Mouse (Mus musculus): Measurements from ENCODE around the gene S1pr3. TPM values are rescaled to one million over a fixed set of nuclear protein-coding genes. Genes with fewer than 3 reads are reported as not detected.

S1pr3 gene
- total RNA-seq, 2 experiments from 2014 or later: 14.1 to 14.4 TPM

GRCm38 (mm10) chr13:51404566-51404965 is 3.9 kb upstream of the S1pr3 start:
- DNase-seq (ENCODE audit: low spot score): no peak
- intact Hi-C loops (cut with DNase I): no loop called here

- intact Hi-C loops (cut with DNase I): no loop called here
- no peak for DNase-seq (ENCODE audit: low spot score)
These were observed 2.6 kb upstream of the S1pr3 start for GRCm38 (mm10) chr13:51405731-51406320.

DNA sequence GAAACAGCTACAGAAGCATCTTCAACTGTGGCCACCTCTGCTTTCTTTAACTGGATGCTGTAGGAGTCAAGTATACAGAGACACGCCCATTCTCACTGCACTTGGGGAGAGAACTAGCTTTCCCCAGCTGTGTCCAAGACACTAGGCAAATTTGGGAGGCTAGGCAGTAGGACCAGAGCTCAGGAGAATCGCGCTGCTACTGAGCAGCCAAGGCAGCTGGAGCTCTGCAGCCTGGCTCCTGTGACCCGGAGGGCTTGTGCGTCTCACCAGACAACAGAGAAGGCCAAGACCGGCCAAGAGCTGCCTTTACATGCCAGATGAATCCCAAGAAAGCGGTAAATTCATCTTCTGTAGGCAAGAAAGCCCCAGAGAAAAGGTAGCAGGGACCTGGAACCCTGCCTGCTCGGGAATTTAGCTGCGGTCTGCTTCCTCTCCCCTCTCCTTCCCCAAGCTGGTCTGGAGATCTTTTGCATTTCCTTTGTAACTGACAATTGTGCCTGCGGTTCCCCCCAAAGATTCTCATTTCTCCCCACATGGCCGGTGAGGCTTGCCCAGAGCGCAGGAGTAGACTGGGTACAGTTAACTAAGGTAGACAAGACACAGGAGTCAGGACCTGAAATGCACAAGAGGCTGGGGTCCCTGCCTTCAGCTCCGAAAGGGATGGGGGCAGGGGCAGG is 760 bp upstream of the S1pr3 start:
- DNase-seq (ENCODE audit: low spot score): no peak
- intact Hi-C loops (cut with DNase I): no loop called here

- intact Hi-C loops (cut with DNase I): loop anchor here (10.0 kb wide), 1 partner anchor 115 kb away; no protein-coding TSS in a partner anchor
- no peak for DNase-seq (ENCODE audit: low spot score)
These were observed 1.6 kb downstream of the S1pr3 start for GRCm38 (mm10) chr13:51409936-51410481.

DNA sequence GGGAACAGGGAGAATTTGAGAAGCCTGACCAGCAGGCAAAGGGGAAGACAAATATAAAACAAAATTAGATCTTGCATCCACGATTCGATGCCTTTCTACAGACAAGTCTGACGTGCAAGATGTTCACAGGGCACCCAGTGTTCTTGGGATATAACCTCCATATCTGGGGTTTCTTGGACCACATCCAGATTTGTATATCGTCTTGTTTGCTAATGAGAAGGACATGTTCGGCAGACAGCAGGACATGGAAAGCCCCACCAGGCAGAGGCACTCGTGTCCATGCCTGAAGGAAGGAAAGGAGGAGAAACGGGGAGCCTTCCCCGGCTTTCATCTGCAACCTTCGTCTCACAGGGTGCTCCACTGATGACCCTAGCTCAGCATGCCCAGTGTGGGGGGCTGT is 2.8 kb downstream of the S1pr3 start:
- DNase-seq (ENCODE audit: low spot score): no peak
- intact Hi-C loops (cut with DNase I): loop anchor here (10.0 kb wide), 1 partner anchor 116 kb away; no protein-coding TSS in a partner anchor

GRCm38 (mm10) chr13:51411696-51412430 is 3.4 kb downstream of the S1pr3 start:
- intact Hi-C loops (cut with DNase I): loop anchor here (10.0 kb wide), 1 partner anchor 117 kb away; no protein-coding TSS in a partner anchor
- DNase-seq (ENCODE audit: low spot score): no peak

DNA sequence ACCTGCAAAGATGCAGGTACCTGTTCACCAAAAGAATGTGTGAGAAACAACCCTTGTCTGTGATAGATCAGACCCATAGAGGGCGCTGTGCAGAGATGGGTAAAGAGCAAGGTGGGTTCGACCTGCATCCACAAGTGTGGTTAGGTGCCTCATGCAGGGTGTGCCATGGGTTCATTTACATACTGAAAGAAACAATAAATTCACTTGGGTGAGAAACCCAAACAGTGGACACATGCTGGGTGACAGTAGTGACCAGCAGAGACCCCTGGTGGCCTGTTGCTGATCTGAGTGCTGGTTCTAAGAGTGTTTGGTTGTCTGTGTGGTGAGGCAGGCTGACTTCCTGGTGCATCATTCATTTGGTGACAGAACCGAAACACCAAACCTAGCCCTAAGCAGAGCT is 5.0 kb downstream of the S1pr3 start:
- intact Hi-C loops (cut with DNase I): loop anchor here (10.0 kb wide), 1 partner anchor 119 kb away; no protein-coding TSS in a partner anchor
- DNase-seq (ENCODE audit: low spot score): no peak

- no peak for DNase-seq (ENCODE audit: low spot score)
- intact Hi-C loops (cut with DNase I): loop anchor here (5.0 to 10.0 kb wide), 2 partner anchors 122 to 314 kb away; partner anchors contain the start of gene Spin1
These were observed 8.3 kb downstream of the S1pr3 start for GRCm38 (mm10) chr13:51416727-51417126.

DNA sequence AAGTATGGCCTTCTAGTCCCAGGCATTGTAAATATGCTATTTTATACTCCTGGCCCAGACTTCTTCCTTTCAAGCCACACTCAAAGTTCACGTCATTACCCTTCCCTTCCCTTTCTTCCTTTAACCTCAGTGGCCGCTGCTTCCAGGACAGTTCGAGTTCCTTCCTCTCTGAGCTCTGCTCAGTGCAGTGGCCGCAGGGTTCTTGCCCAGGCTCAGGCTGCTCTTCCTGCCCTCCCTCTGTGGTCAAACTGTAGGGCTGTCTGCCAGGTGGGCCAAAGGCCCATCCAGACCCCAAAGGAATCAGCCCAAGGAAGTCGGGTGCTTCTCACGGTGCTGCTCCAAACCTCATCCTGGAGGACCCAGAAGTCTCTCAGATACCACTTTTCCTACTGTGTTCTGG is 9.4 kb downstream of the S1pr3 start:
- intact Hi-C loops (cut with DNase I): loop anchor here (1.0 to 10.0 kb wide), 5 partner anchors 123 to 468 kb away; partner anchors contain the start of gene Spin1
- peak; percentile 25 for DNase-seq (ENCODE audit: low spot score)

DNA sequence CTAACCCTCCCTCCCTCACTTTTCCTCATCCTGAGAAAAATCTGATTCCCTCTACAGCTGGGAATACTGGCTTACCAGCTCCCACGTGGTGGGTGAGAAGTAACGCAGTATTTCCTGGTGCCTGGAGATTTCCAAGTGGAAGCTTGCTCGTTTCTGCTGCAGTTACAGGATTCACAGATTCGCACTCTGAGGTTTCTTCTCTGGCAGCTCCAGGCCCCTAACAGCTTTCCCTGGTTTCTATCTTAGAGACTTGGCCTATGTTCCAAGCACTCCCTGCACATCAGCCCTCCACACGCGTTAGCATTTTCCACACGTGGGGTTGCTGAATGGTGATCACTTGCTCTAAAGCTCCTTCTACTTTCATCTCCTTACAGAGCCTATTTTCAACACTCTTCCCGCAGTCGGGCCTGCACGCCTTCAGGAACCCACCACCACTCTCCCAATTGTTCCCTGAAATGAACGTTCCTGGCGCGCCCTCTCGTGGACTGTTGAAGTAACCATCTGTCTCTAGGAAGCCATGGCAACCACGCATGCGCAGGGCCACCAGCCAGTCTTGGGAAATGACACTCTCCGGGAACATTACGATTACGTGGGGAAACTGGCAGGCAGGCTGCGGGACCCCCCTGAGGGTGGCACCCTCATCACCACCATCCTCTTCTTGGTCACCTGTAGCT is 10.0 kb downstream of the S1pr3 start:
- intact Hi-C loops (cut with DNase I): loop anchor here (1.0 to 10.0 kb wide), 5 partner anchors 124 to 469 kb away; partner anchors contain the start of gene Spin1
- DNase-seq (ENCODE audit: low spot score): peak; percentile 80

DNA sequence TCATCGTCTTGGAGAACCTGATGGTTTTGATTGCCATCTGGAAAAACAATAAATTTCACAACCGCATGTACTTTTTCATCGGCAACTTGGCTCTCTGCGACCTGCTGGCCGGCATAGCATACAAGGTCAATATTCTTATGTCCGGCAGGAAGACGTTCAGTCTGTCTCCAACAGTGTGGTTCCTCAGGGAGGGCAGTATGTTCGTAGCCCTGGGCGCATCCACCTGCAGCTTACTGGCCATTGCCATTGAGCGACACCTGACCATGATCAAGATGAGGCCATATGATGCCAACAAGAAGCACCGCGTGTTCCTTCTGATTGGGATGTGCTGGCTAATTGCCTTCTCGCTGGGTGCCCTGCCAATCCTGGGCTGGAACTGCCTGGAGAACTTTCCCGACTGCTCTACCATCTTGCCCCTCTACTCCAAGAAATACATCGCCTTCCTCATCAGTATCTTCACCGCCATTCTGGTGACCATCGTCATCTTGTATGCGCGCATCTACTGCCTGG is 10.6 kb downstream of the S1pr3 start:
- intact Hi-C loops (cut with DNase I): loop anchor here (1.0 to 10.0 kb wide), 5 partner anchors 124 to 470 kb away; partner anchors contain the start of gene Spin1
- no peak for DNase-seq (ENCODE audit: low spot score)

GRCm38 (mm10) chr13:51419501-51419900 is 11.1 kb downstream of the S1pr3 start:
- DNase-seq (ENCODE audit: low spot score): no peak
- intact Hi-C loops (cut with DNase I): loop anchor here (2.0 to 10.0 kb wide), 4 partner anchors 125 to 317 kb away; partner anchors contain the start of gene Spin1

- intact Hi-C loops (cut with DNase I): loop anchor here (5.0 kb wide), 1 partner anchor 196 kb away; no protein-coding TSS in a partner anchor
These were observed 12.4 kb downstream of the S1pr3 start for GRCm38 (mm10) chr13:51420861-51421260.

DNA sequence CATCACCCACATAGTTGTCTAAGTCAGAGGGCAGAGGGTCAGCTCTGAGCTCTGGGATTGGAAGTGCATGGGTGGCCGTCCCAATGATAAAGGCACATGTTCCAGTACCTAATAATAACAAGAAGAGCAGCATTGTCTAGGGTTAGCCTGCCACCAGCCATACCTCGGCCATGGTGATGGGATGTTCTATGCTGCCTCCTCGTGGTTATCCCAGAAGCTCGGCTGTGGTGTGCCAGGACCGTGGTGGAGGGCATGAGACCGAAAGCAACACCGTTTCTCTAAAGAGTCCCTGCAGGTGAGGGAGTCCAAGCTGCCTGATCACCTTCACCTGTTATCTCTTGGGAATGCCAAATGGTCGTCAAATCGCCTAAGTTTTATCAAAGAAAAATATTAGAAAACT is 15.2 kb downstream of the S1pr3 start:
- intact Hi-C loops (cut with DNase I): loop anchor here (1.0 to 5.0 kb wide), 2 partner anchors 194 to 474 kb away; no protein-coding TSS in a partner anchor

More at GRCm38 (mm10) chr13:51420861-51421260, 12.4 kb downstream of the S1pr3 start:
- DNase-seq (ENCODE audit: low spot score): no peak

DNA sequence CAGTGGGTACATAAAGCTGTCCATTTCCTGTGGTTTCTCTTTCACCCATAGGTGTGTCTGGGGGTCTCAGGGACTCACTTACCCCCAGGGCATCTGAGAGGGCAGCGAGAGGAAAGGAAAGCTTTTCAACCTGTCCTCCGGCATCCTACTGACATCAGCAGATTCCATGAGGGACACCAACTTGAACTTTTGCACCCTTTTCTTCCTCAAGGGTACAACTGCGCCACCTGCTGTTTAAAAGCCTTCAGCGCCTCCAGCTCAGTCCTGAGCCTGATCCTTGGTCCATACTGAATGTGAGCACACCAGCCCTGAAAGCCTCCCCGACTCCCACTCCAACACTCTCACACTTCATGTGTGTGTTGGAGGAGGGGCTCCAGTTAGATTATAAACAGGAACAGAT is 16.2 kb downstream of the S1pr3 start:
- intact Hi-C loops (cut with DNase I): loop anchor here (1.0 to 5.0 kb wide), 2 partner anchors 193 to 475 kb away; no protein-coding TSS in a partner anchor
- no peak for DNase-seq (ENCODE audit: low spot score)

More for the DNA sequence above, 15.2 kb downstream of the S1pr3 start:
- DNase-seq (ENCODE audit: low spot score): no peak

DNA sequence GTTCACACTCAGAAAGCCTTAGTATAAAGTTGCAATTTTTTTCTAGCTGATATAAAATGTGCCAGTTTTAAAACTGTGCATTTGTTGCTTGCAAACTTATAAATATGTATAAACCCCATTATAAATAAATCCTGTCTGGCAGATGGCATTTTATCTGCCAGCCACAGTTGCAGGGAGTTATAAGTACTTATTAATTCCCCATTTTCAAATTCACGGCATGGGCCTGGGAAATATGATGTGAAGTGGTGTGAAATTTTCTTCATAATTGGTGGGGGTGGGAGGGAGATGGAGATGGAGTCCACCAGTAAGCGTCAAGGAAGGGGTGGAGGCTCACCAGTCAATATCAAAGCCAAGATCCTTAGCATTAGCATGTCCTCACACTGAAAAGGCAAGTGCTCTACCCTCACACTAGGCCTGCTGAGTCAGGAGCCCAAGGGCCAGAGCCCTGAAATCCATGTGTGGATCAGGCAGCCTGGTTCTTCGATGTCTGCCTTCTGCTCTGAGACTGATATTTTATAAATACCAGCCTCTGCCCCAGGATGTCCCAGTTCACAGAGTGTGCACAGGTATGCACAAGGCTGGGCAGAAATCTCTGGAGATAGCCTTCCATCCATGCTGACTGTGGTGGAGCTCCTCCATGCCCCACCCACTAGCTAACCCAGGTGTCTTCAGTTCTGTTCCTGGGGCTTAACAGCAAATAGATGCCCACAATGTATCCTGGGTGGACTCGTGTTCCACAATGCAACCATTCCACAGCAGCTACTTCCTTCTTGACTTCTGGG is 17.4 kb downstream of the S1pr3 start:
- DNase-seq (ENCODE audit: low spot score): no peak
- intact Hi-C loops (cut with DNase I): no loop called here

DNA sequence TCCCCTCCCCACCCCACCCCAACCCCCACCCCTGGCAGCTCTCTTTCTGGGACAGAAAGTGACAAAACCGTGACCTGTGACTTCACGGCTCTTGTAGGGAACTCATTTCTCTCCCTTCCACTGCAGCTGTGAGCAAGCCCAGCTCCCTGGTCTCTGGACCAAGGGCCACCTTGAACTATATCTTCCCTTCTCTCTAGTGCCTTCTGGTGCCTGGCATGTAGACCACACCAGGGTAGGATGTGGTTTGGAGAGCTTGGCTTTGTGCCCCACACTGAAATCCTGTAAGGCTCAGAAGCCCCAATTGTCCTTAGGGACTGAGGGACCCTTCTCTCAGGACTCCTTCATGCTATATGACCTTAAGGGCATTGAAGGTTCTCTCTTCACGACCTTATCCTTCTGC is 24.9 kb downstream of the S1pr3 start:
- intact Hi-C loops (cut with DNase I): no loop called here
- no peak for DNase-seq (ENCODE audit: low spot score)

DNA sequence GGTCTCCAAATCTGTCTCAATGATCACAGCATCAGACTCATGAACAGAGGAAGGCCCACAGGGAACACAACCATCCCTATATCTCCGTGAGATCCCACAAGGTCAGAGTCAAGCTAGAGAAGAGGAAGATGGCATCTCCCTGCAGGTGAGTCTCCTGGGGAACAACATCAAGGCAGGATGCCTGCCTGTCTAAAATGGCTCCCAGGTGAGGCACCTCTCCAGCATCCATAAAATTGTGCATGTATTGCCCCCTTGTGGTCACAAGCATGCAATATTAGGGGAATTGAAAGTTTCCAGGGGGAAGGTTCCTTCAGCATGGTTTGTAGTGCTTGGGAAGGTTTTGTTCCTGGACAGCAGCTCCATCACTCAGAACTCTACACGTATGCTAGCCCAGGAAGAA is 26.0 kb downstream of the S1pr3 start:
- intact Hi-C loops (cut with DNase I): no loop called here
- no peak for DNase-seq (ENCODE audit: low spot score)

All from heart, postnatal 25 days (tissue).